In the genomic region with DNA sequence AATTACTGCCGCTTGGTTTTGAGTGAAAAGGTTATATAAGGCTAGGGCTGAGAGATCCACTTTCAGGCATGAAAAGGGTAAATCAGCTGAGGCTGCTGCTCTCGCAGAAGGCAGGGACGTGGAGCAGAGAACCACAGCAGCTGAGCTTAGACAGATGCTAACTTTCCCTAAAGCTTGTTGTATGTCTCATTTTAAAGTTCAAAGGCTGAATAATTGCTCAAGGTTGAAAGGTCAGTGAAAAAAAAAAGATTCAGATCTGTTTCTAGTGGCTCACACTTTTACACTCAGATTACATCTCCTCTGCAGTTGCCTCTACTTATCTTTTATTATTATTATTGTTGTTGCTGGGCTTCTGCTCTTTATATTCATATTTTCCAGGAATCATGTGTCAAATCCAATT, we compare ENCODE assay signal across 34 mouse cellular contexts. TPM values are rescaled to one million over a fixed set of nuclear protein-coding genes. Genes with fewer than 3 reads are reported as not detected.
A peak's percentile ranks its signal among the peaks of the same experiment; 100 is the strongest.
DNase-seq lines count a peak whose midpoint lies in the region; ATAC-seq and TF ChIP-seq lines count a peak whose summit lies in the region.
"Had no signal": no experiment of that assay in that cellular context is flagged by ENCODE, and none has a peak within 500 bp of the region (broad histone marks: within the 10 kb centered on the region; RNA-seq: fewer than 3 reads in every experiment).

No protein-coding gene starts in this region.

- DNase-seq in layer of hippocampus, adult 2 months (ENCODE audit: low spot score in 2 of 2) = no peak
- DNase-seq in layer of hippocampus, postnatal 10 days (ENCODE audit: low spot score in 2 of 2) = no peak
- peak; percentile 56 for DNase-seq in embryo, embryonic 10.5 days (ENCODE audit: low spot score)
- DNase-seq in urinary bladder, adult 2 months (ENCODE audit: low spot score) = no peak
- no peak for DNase-seq in testis, postnatal 10 days (ENCODE audit: low spot score)
- DNase-seq: adrenal gland, postnatal 10 days; cerebellum, adult 18-20 months; cerebellum, postnatal 10 days; gastrocnemius, postnatal 36 days; heart, adult 18-20 months; heart, postnatal 10 days; kidney, adult 8-10 months; kidney, postnatal 10 days; layer of hippocampus, adult 9-11 months; lung, embryonic 14.5 days; lung, postnatal 14 days; right cerebral cortex, postnatal 25 days; spleen, adult 18-20 months; thymus, adult 18-20 months; thymus, postnatal 36 days had no signal

- no peak for TF ChIP-seq CTCF in layer of hippocampus, adult 2 months (conservative IDR thresholded peaks at IDR 0.05)

- ATAC-seq in CD4-positive, CD25-positive, alpha-beta regulatory T cell, adult 4 months = peak; percentile 48
- ATAC-seq in inflammation-experienced regulatory T-cells, adult 6 months = peak; percentile 19
- no peak for ATAC-seq in cerebellum, adult (ENCODE audit: insufficient number of reproducible peaks, low FRiP score, low TSS enrichment)
- ATAC-seq: forebrain, embryonic 13.5 days; midbrain, embryonic 16.5 days had no signal

- peak overlapping the region; percentile 4; the same call in 1 of the 2 replicates for H3K27ac ChIP-seq in layer of hippocampus, adult 2 months
- H3K27ac ChIP-seq: embryonic facial prominence, embryonic 15.5 days; forebrain, embryonic 13.5 days; heart, embryonic 13.5 days; hindbrain, embryonic 10.5 days; hindbrain, embryonic 15.5 days; limb, embryonic 15.5 days; liver, embryonic 15.5 days had no signal

- H3K4me3 ChIP-seq in layer of hippocampus, adult 2 months = no peak overlapping the region
- H3K4me3 ChIP-seq: embryonic facial prominence, embryonic 15.5 days; forebrain, embryonic 13.5 days; heart, embryonic 13.5 days; hindbrain, embryonic 10.5 days; hindbrain, embryonic 15.5 days; limb, embryonic 15.5 days; liver, embryonic 15.5 days had no signal

RNA-seq across cellular contexts. Expression of gene Lamb3, which starts 18.0 kb away (rescaled TPM):
- total RNA-seq in layer of hippocampus, adult 2 months (2021) = 1 to 10 TPM in 1 of 2 experiments, under 1 TPM in 1; 0.82 to 1.4 TPM
- 1 to 10 TPM; 1.2 to 1.8 TPM for total RNA-seq in layer of hippocampus, postnatal 10 days (2021)
- polyA plus RNA-seq in CD4-positive, CD25-positive, alpha-beta regulatory T cell, adult 4 months (2017; shearing (Covaris generic)) = 10 to 100 TPM; 22.2 to 30.4 TPM
- polyA plus RNA-seq in inflammation-experienced regulatory T-cells, adult 6 months (2017; shearing (Covaris generic)) = 10 to 100 TPM; 16.6 to 23.0 (median 20.6) TPM
- 22.3 and 26.3 TPM in 2 replicates for polyA plus RNA-seq in urinary bladder, adult 2 months (2012; rRNA removed)
- polyA plus RNA-seq: midbrain, embryonic 11.5 days had no signal

RNA-seq across cellular contexts. Expression of gene Traf3ip3, which starts 24.0 kb away (rescaled TPM):
- 1 to 10 TPM; 1.6 to 2.4 TPM for total RNA-seq in layer of hippocampus, adult 2 months (2021)
- total RNA-seq in layer of hippocampus, postnatal 10 days (2021) = 1 to 10 TPM; 2.7 to 3.0 TPM
- 100 to 1,000 TPM; 367 to 455 TPM for polyA plus RNA-seq in CD4-positive, CD25-positive, alpha-beta regulatory T cell, adult 4 months (2017; shearing (Covaris generic))
- 100 to 1,000 TPM; 208 to 375 (median 335) TPM for polyA plus RNA-seq in inflammation-experienced regulatory T-cells, adult 6 months (2017; shearing (Covaris generic))
- 2.2 and 2.9 TPM in 2 replicates for polyA plus RNA-seq in urinary bladder, adult 2 months (2012; rRNA removed)

RNA-seq across cellular contexts. Expression of gene Hsd11b1, which starts 38.3 kb away (rescaled TPM):
- total RNA-seq in layer of hippocampus, adult 2 months (2021) = 10 to 100 TPM; 42.9 to 52.8 TPM
- 10 to 100 TPM; 31.5 to 35.3 TPM for total RNA-seq in layer of hippocampus, postnatal 10 days (2021)
- polyA plus RNA-seq in CD4-positive, CD25-positive, alpha-beta regulatory T cell, adult 4 months (2017; shearing (Covaris generic)) = 100 to 1,000 TPM; 171 to 174 TPM
- 100 to 1,000 TPM; 137 to 252 (median 149) TPM for polyA plus RNA-seq in inflammation-experienced regulatory T-cells, adult 6 months (2017; shearing (Covaris generic))
- polyA plus RNA-seq in urinary bladder, adult 2 months (2012; rRNA removed) = 68.7 and 71.3 TPM in 2 replicates
- polyA plus RNA-seq: hindbrain, embryonic 10.5 days; midbrain, embryonic 11.5 days; neural tube, embryonic 11.5 days had no signal

RNA-seq across cellular contexts. Expression of gene G0s2, which starts 47.5 kb away (rescaled TPM):
- total RNA-seq in layer of hippocampus, adult 2 months (2021) = 10 to 100 TPM in 1 of 2 experiments, 1 to 10 TPM in 1; 8.5 to 10.0 TPM
- 1 to 10 TPM; 6.7 to 9.3 TPM for total RNA-seq in layer of hippocampus, postnatal 10 days (2021)
- 1 to 10 TPM; 1.1 to 1.5 TPM for polyA plus RNA-seq in CD4-positive, CD25-positive, alpha-beta regulatory T cell, adult 4 months (2017; shearing (Covaris generic))
- under 1 TPM in 1 of 3 experiments, not detected in 2; 0.79 TPM for polyA plus RNA-seq in inflammation-experienced regulatory T-cells, adult 6 months (2017; shearing (Covaris generic))
- polyA plus RNA-seq in urinary bladder, adult 2 months (2012; rRNA removed) = 86.5 and 115 TPM in 2 replicates
- total RNA-seq: CH12.LX had no signal

RNA-seq across cellular contexts. Expression of gene A130010J15Rik, which starts 57.7 kb away (rescaled TPM):
- total RNA-seq in layer of hippocampus, adult 2 months (2021) = 1 to 10 TPM; 5.1 to 5.3 TPM
- 1 to 10 TPM; 6.7 to 7.3 TPM for total RNA-seq in layer of hippocampus, postnatal 10 days (2021)
- polyA plus RNA-seq in CD4-positive, CD25-positive, alpha-beta regulatory T cell, adult 4 months (2017; shearing (Covaris generic)) = 10 to 100 TPM; 15.7 to 16.1 TPM
- polyA plus RNA-seq in inflammation-experienced regulatory T-cells, adult 6 months (2017; shearing (Covaris generic)) = 10 to 100 TPM in 2 of 3 experiments, 1 to 10 TPM in 1; 8.2 to 16.0 (median 15.3) TPM
- 9.8 and 13.3 TPM in 2 replicates for polyA plus RNA-seq in urinary bladder, adult 2 months (2012; rRNA removed)

Comparison
In these comparisons a context has a peak if more than half of its experiments do, and no peak if none do; other contexts are left out.
1. RNA of gene Traf3ip3, which starts 24.0 kb away (polyA plus RNA-seq): 367 to 455 TPM in CD4-positive, CD25-positive, alpha-beta regulatory T cell, adult 4 months and 208 to 375 TPM in inflammation-experienced regulatory T-cells, adult 6 months; 2.2 to 2.9 TPM in urinary bladder, adult 2 months; every median in the first group is over 10 times any median in the second.